Mouse (Mus musculus) olfactory bulb, adult 2 months (tissue): ENCODE results near the gene Hbp1.

Source experiments
- CTCF ChIP-seq: fragments of 200-500 bp; IDR thresholded peaks from 2 replicates; pipeline ENCODE4 v1.5.1; 2012; ENCODE audit warnings: low read depth, mild to moderate bottlenecking, low read length, moderate library complexity; ENCODE audit not compliant: insufficient read depth
- POLR2A ChIP-seq: fragments of 200-500 bp; IDR thresholded peaks from 2 replicates; pipeline ENCODE4 v1.6.1; 2012; ENCODE audit warnings: mild to moderate bottlenecking, low read depth, low read length, moderate library complexity; ENCODE audit not compliant: insufficient read depth

GRCm38 (mm10) chr12:31989726-31990125 lies 39.4 kb upstream of the Hbp1 start:
- TF ChIP-seq POLR2A (no peak), CTCF (no peak)
